Mouse (Mus musculus) cerebellum, adult 2 months (tissue): Measurements from ENCODE around the gene Mlst8.

Source experiments
- CTCF ChIP-seq: fragments of 200-500 bp; IDR thresholded peaks from 2 replicates; pipeline ENCODE4 v1.5.1; 2011; ENCODE audit warnings: low read depth, mild to moderate bottlenecking, control low read depth, low read length, moderate library complexity, borderline replicate concordance; ENCODE audit not compliant: insufficient read depth
- POLR2A ChIP-seq: fragments of 200-500 bp; IDR thresholded peaks from 2 replicates; pipeline ENCODE4 v1.6.1; 2011; ENCODE audit warnings: low read length, control low read depth, borderline replicate concordance; ENCODE audit not compliant: insufficient read depth

DNA sequence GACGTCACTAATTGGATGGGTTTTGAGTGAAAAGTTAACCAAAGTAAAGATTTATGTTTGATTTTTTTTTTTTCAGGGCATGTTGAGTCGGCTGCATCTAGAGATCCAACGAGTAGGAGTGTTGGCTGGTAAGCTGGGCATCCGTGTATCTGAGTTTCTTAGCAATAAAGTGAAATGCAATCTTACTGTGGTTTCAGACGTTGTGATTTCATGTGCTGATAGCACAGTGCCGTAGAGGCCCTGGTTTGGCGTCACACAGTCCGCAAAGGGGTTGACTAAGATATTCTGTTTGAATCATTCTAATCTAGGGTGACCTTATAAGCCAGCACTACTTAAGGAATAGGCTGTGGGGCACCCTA is 49.7 kb upstream of the Mlst8 start:
- no peak for TF ChIP-seq POLR2A
- no peak for TF ChIP-seq CTCF
